Mouse (Mus musculus) cortical plate, adult 2 months (tissue): Measurements from ENCODE around the gene Cchcr1. TPM values are rescaled to one million over a fixed set of nuclear protein-coding genes. Genes with fewer than 3 reads are reported as not detected.

Experiments
- H3K27ac ChIP-seq: fragments of 200-500 bp; 2 replicates; pipeline ENCODE4 v1.5.1; 2012; ENCODE audit warnings: low read length, control low read depth, inconsistent platforms; ENCODE audit not compliant: insufficient read depth
- H3K4me1 ChIP-seq: fragments of 200-500 bp; 2 replicates; pipeline ENCODE4 v1.6.1; 2011; ENCODE audit warnings: low read length; ENCODE audit not compliant: control insufficient read depth, insufficient read depth
- H3K4me3 ChIP-seq: fragments of 200-500 bp; 2 replicates; pipeline ENCODE4 v1.5.1; 2011; ENCODE audit warnings: mild to moderate bottlenecking, low read length, control low read depth; ENCODE audit not compliant: insufficient read depth
- CTCF ChIP-seq: fragments of 200-500 bp; IDR thresholded peaks from 2 replicates; pipeline ENCODE4 v1.5.1; 2011; ENCODE audit warnings: mild to moderate bottlenecking, control low read depth, low read length; ENCODE audit not compliant: insufficient read depth; ENCODE audit errors: extremely low read depth
- POLR2A ChIP-seq: fragments of 200-500 bp; IDR thresholded peaks from 2 replicates; pipeline ENCODE4 v1.6.1; 2011; ENCODE audit warnings: mild to moderate bottlenecking, low read length, control low read depth; ENCODE audit not compliant: insufficient read depth; ENCODE audit errors: extremely low read depth
- polyA plus RNA-seq: library from polyadenylated mRNA; depleted of rRNA; stranded (reverse); fragments of >200 nt; gene quantifications from 2 replicates; pipeline ENCODE4 v1.2.3, GENCODE M21; 2012; rRNA removed

Cchcr1 gene
- polyA plus RNA-seq, 1 experiment = 14.2 TPM

GRCm38 (mm10) chr17:35558216-35558615, 41.3 kb downstream of the Cchcr1 start:
- Histone ChIP-seq H3K27ac (no peak overlapping the region), H3K4me3 (no peak overlapping the region), H3K4me1 (no peaks in the 10 kb centered on the region)
- TF ChIP-seq POLR2A (no peak), CTCF (no peak)

- Histone ChIP-seq H3K27ac (no peak within 1 kb of the TSS), H3K4me3 (no peak within 1 kb of the TSS), H3K4me1 (no peaks in the 10 kb centered on the region)
- TF ChIP-seq CTCF (no peak), POLR2A (no peak)
Observed at GRCm38 (mm10) chr17:35567150-35567549, 50.2 kb downstream of the Cchcr1 start, which contains the start of gene 2300002M23Rik. Gene 2300002M23Rik (plus strand): TSS chr17:35567450.

- H3K27ac ChIP-seq = no peak overlapping the region
- no peak for TF ChIP-seq CTCF
- no peak for TF ChIP-seq POLR2A
- no peaks in the 10 kb centered on the region for H3K4me1 ChIP-seq
- H3K4me3 ChIP-seq = no peak overlapping the region
Observed at GRCm38 (mm10) chr17:35567767-35568166, 50.9 kb downstream of the Cchcr1 start.

- Histone ChIP-seq H3K4me1 (no peaks in the 10 kb centered on the region), H3K4me3 (no peak overlapping the region), H3K27ac (no peak overlapping the region)
- no peak for TF ChIP-seq CTCF
- TF ChIP-seq POLR2A = no peak
Observed at GRCm38 (mm10) chr17:35569091-35569944, 52.4 kb downstream of the Cchcr1 start.

GRCm38 (mm10) chr17:35570836-35571235, 53.9 kb downstream of the Cchcr1 start:
- Histone ChIP-seq H3K4me1 (no peaks in the 10 kb centered on the region), H3K27ac (no peak overlapping the region), H3K4me3 (no peak overlapping the region)
- no peak for TF ChIP-seq POLR2A
- no peak for TF ChIP-seq CTCF

GRCm38 (mm10) chr17:35571477-35571876, 54.6 kb downstream of the Cchcr1 start:
- H3K4me3 ChIP-seq = no peak overlapping the region
- no peak for TF ChIP-seq CTCF
- TF ChIP-seq POLR2A = no peak
- no peak overlapping the region for H3K27ac ChIP-seq
- H3K4me1 ChIP-seq = no peaks in the 10 kb centered on the region

- Histone ChIP-seq H3K4me1 (no peaks in the 10 kb centered on the region), H3K4me3 (no peak overlapping the region), H3K27ac (no peak overlapping the region)
- TF ChIP-seq POLR2A (no peak), CTCF (peak; percentile 100)
Observed at GRCm38 (mm10) chr17:35578211-35578610, 61.3 kb downstream of the Cchcr1 start.

Other genes starting within 250 kb of the Cchcr1 start
- gene H2-Q1, start 196.7 kb upstream of the Cchcr1 start, polyA plus RNA-seq = 0.68 and 0.88 TPM in 2 replicates
- 0.57 and 0.96 TPM in 2 replicates for gene H2-Q2, start 174.9 kb upstream of the Cchcr1 start, polyA plus RNA-seq
- 6.2 and 6.5 TPM in 2 replicates for gene H2-Q4, start 137.5 kb upstream of the Cchcr1 start, polyA plus RNA-seq
- gene H2-Q6, start 92.2 kb upstream of the Cchcr1 start, polyA plus RNA-seq = 1.2 and 1.7 TPM in 2 replicates
- 1.2 and 1.9 TPM in 2 replicates for gene H2-Q7, start 77.9 kb upstream of the Cchcr1 start, polyA plus RNA-seq
- gene H2-Q10, start 47.0 kb upstream of the Cchcr1 start, polyA plus RNA-seq = 0.04 and 0.09 TPM in 2 replicates
- not detected in 2 replicates for gene Pou5f1, start 11.1 kb upstream of the Cchcr1 start, polyA plus RNA-seq
- gene Tcf19, start 276 bp upstream of the Cchcr1 start, polyA plus RNA-seq = 10.3 and 11.9 TPM in 2 replicates
- 1.1 and 1.2 TPM in 2 replicates for gene Psors1c2, start 16.1 kb downstream of the Cchcr1 start, polyA plus RNA-seq
- gene Cdsn, start 35.0 kb downstream of the Cchcr1 start, polyA plus RNA-seq = 1.8 and 1.9 TPM in 2 replicates
- not detected in 2 replicates for gene 2300002M23Rik, start 50.4 kb downstream of the Cchcr1 start, polyA plus RNA-seq
- not detected in 2 replicates for gene Sfta2, start 84.4 kb downstream of the Cchcr1 start, polyA plus RNA-seq
- gene Gm9573, start 109.5 kb downstream of the Cchcr1 start, polyA plus RNA-seq = 0.09 and 0.10 TPM in 2 replicates
- 0.06 TPM in 1 of 2 replicates, not detected in the other for gene Mucl3, start 126.6 kb downstream of the Cchcr1 start, polyA plus RNA-seq
- 34.5 and 38.9 TPM in 2 replicates for gene Vars2, start 150.5 kb downstream of the Cchcr1 start, polyA plus RNA-seq
- gene Gtf2h4, start 156.6 kb downstream of the Cchcr1 start, polyA plus RNA-seq = 29.8 and 32.9 TPM in 2 replicates
- gene Ddr1, start 187.5 kb downstream of the Cchcr1 start, polyA plus RNA-seq = 42.8 and 44.9 TPM in 2 replicates